Mouse (Mus musculus): ENCODE measurements at regions not wholly inside any gene's neighbourhood (a gene's known extent, or its start where the extent isn't known, plus 50 kb on each side); places are given as distances from the start of the nearest gene placed in this dataset.

GRCm38 (mm10) chr7:71409903-71410302 lies 58.6 kb upstream of the Gm10295 start:
- no peak for DNase-seq

GRCm38 (mm10) chr7:71409061-71409460 lies 57.8 kb upstream of the Gm10295 start:
- DNase-seq: no peak

GRCm38 (mm10) chr7:71406283-71406682 lies 55.0 kb upstream of the Gm10295 start:
- DNase-seq: no peak

Measured in thymus, postnatal 4 days (tissue).